Mouse (Mus musculus) ovary, postnatal 10 days (tissue): ENCODE results near the gene Olfr1183.
"Not testable (repeated sequence)": the region's sequence is repeated elsewhere in the genome, so short reads cannot be mapped to it uniquely, and the experiment has no call there.

Experiments
- DNase-seq: peaks from one replicate; pipeline ENCODE4 v3.0.0; 2022; ENCODE audit warnings: low spot score

Olfr1183 gene

DNA sequence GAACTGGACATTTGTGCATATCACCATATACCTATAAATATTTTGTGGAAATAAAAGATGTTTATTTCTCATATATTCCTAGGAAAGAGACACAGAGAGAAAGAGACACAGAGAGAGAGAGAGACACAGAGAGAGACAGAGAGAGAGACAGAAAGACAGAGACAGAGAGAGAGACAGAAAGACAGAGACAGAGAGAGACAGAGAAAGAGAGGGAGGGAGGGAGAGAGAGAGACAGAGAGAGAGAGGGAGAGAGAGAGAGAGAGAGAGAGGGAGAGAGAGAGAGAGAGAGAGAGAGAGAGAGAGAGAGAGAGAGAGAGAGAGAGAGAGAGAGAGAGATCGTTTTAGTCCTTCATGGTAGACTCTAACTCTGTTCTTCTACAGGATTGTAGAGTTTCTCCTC, at the start of gene Olfr1183:
Gene Olfr1183, plus strand, starts transcription at position 301 of the 400 bp plus-strand sequence.
- not testable (repeated sequence) for DNase-seq

- no peak for DNase-seq
Observed at GRCm38 (mm10) chr2:88406353-88406752, 48.3 kb upstream of the Olfr1183 start, which contains the start of gene Olfr1179. Gene Olfr1179, minus strand, starts transcription at chr2:88406453.

DNA sequence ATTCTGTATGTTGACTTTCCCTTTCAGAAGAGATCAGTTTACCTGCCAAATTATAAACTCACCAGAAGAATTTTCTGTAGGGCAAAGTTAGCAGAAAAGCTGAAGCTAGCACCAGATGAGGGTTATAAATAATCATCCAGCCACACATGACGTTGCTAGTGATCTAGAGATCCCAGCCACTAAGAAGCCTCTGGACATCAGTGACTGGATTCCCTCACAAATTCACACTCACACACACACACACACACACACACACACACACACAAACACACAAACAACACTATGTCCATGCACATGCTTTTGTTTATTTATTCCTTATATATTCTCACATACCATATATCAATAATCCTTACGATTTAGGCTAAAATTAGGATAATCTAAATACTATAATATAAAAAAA, 35.6 kb upstream of the Olfr1183 start, which contains the start of gene Olfr1180:
Gene Olfr1180, minus strand, starts transcription at position 101 of the 400 bp plus-strand sequence.
- no peak for DNase-seq

GRCm38 (mm10) chr2:88426071-88426470, 28.6 kb upstream of the Olfr1183 start, which contains the start of gene Olfr1181:
Gene Olfr1181, minus strand, starts transcription at chr2:88426171.
- DNase-seq, result no peak

GRCm38 (mm10) chr2:88449031-88449430, 5.6 kb upstream of the Olfr1183 start, which contains the start of gene Gm13757:
Gene Gm13757, minus strand, starts transcription at chr2:88449131.
- no peak for DNase-seq

GRCm38 (mm10) chr2:88483298-88483697, 28.6 kb downstream of the Olfr1183 start, which contains the start of gene Olfr1184:
Gene Olfr1184, plus strand, starts transcription at chr2:88483598.
- no peak for DNase-seq

DNA sequence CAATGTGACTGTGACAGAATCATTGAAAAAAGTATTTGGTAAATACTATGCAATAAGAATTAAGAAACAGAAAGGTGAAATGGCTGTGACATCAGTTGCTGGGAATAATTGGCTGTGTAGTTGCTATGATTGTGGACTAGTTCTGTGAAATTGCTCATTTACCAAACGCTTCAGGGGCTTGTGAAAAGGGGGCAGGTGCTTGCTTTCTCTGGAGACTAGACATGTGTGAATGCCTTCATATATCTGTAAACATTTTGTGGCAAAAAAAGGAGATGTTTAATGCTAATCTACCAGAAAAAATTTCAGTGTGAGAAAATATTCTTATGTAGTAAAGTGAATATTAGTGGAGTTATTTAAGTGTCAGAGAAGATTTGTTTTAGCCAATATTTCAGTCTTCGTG, 38.4 kb downstream of the Olfr1183 start, which contains the start of gene Olfr1185-ps1:
Gene Olfr1185-ps1, plus strand, starts transcription at position 301 of the 400 bp plus-strand sequence.
- no peak for DNase-seq

DNA sequence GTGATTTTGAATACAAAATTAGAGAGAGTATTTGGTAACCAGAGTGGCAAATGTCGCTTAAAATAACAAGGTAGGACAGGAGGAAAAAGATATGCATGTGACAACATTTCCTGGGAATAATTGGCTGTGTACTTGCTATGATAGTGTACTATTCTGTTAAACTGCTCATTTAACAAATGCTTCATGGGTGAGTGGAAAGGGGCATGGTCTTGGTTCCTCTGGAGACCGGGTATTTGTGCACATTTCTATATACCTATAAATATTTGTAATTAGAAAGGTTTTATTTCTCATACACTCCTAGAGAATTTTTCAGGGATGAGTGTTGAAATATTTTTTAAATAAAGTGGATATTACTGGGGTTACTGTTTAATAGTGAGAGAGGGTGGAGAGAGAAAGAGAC, 63.6 kb downstream of the Olfr1183 start, which contains the start of gene Olfr1186:
Gene Olfr1186, plus strand, starts transcription at position 301 of the 400 bp plus-strand sequence.
- no peak for DNase-seq
